Mouse (Mus musculus): Measurements from ENCODE around the gene Ott.
"Not testable (repeated sequence)": the region's sequence is repeated elsewhere in the genome, so short reads cannot be mapped to it uniquely, and the experiment has no call there.

The Ott gene

GRCm38 (mm10) chrX:149073982-149074381 is at the start of gene Ott:
Gene Ott, plus strand, starts transcription at chrX:149074282.
- not testable (repeated sequence) for DNase-seq (ENCODE audit: low spot score in 2 of 2)

Measured in right cerebral cortex, postnatal 36 days (tissue).